Mouse (Mus musculus): ENCODE measurements around the gene Phospho2.
"Not testable (repeated sequence)": the region's sequence is repeated elsewhere in the genome, so short reads cannot be mapped to it uniquely, and the experiment has no call there.

Gene Phospho2

GRCm38 (mm10) chr2:69789429-69790069 is at the start of gene Phospho2, which contains the start of gene Ccdc173:
TSS of gene Phospho2 (plus strand) at chr2:69789623.
TSS of gene Ccdc173 (minus strand) at chr2:69789575.
- peak; percentile 99 for DNase-seq (ENCODE audit: low read depth, low spot score)

GRCm38 (mm10) chr2:69745091-69745490 is 44.3 kb upstream of the Phospho2 start:
- DNase-seq (ENCODE audit: low read depth, low spot score), result peak; percentile 36

GRCm38 (mm10) chr2:69760980-69761379 is 28.4 kb upstream of the Phospho2 start:
- DNase-seq (ENCODE audit: low read depth, low spot score), result no peak

GRCm38 (mm10) chr2:69763340-69763739 is 26.1 kb upstream of the Phospho2 start:
- DNase-seq (ENCODE audit: low read depth, low spot score), result no peak

GRCm38 (mm10) chr2:69764716-69765115 is 24.7 kb upstream of the Phospho2 start:
- no peak for DNase-seq (ENCODE audit: low read depth, low spot score)

GRCm38 (mm10) chr2:69773331-69773730 is 16.1 kb upstream of the Phospho2 start:
- DNase-seq (ENCODE audit: low read depth, low spot score), result no peak

- DNase-seq (ENCODE audit: low read depth, low spot score), result no peak
These were observed 11.2 kb upstream of the Phospho2 start for GRCm38 (mm10) chr2:69777985-69778835.

GRCm38 (mm10) chr2:69778836-69779177 is 10.6 kb upstream of the Phospho2 start:
- DNase-seq (ENCODE audit: low read depth, low spot score), result peak; percentile 77

GRCm38 (mm10) chr2:69788974-69789373 is 449 bp upstream of the Phospho2 start:
- no peak for DNase-seq (ENCODE audit: low read depth, low spot score)

GRCm38 (mm10) chr2:69790285-69790684 is 862 bp downstream of the Phospho2 start:
- DNase-seq (ENCODE audit: low read depth, low spot score), result peak; percentile 97

- DNase-seq (ENCODE audit: low read depth, low spot score), result no peak
These were observed 1.3 kb downstream of the Phospho2 start for GRCm38 (mm10) chr2:69790722-69791121.

- DNase-seq (ENCODE audit: low read depth, low spot score), result peak; percentile 75
These were observed 13.5 kb downstream of the Phospho2 start for GRCm38 (mm10) chr2:69802911-69803312.

- DNase-seq (ENCODE audit: low read depth, low spot score), result no peak
These were observed 14.3 kb downstream of the Phospho2 start for GRCm38 (mm10) chr2:69803756-69804155.

GRCm38 (mm10) chr2:69804663-69805062 is 15.2 kb downstream of the Phospho2 start:
- not testable (repeated sequence) for DNase-seq (ENCODE audit: low read depth, low spot score)

- no peak for DNase-seq (ENCODE audit: low read depth, low spot score)
These were observed 20.7 kb downstream of the Phospho2 start for GRCm38 (mm10) chr2:69810169-69810568.

GRCm38 (mm10) chr2:69811349-69811748 is 21.9 kb downstream of the Phospho2 start:
- DNase-seq (ENCODE audit: low read depth, low spot score), result not testable (repeated sequence)

- DNase-seq (ENCODE audit: low read depth, low spot score), result no peak
These were observed 27.2 kb downstream of the Phospho2 start for GRCm38 (mm10) chr2:69816575-69816974.

- no peak for DNase-seq (ENCODE audit: low read depth, low spot score)
These were observed 29.1 kb downstream of the Phospho2 start for GRCm38 (mm10) chr2:69818350-69819085.

- DNase-seq (ENCODE audit: low read depth, low spot score), result no peak
These were observed 30.8 kb downstream of the Phospho2 start for GRCm38 (mm10) chr2:69820201-69820600.

- DNase-seq (ENCODE audit: low read depth, low spot score), result no peak
These were observed 32.3 kb downstream of the Phospho2 start, which contains the start of gene Klhl23 for GRCm38 (mm10) chr2:69821711-69822110. TSS of gene Klhl23 (plus strand) at chr2:69821944.

- peak; percentile 77 for DNase-seq (ENCODE audit: low read depth, low spot score)
These were observed 33.1 kb downstream of the Phospho2 start for GRCm38 (mm10) chr2:69822361-69823128.

Data from R1 (cell line).